Mouse (Mus musculus) left cerebral cortex, postnatal 25 days (tissue): ENCODE measurements around the gene Ntsr1. TPM values are rescaled to one million over a fixed set of nuclear protein-coding genes. Genes with fewer than 3 reads are reported as not detected.

Experiments
- total RNA-seq, 2 experiments: library from RNA; stranded (reverse); gene quantifications; 2 replicates each; pipeline ENCODE4 v1.2.3; 2021

Ntsr1 gene
- total RNA-seq, 2 experiments from 2014 or later = 7.1 to 9.2 TPM

Other genes starting within 250 kb of the Ntsr1 start
- gene Rps21, start 242.6 kb upstream of the Ntsr1 start, total RNA-seq = 100 to 1,000 TPM; 648 to 660 TPM
- gene Cables2, start 226.5 kb upstream of the Ntsr1 start, total RNA-seq = 10 to 100 TPM; 23.9 to 30.4 TPM
- gene Rbbp8nl, start 210.1 kb upstream of the Ntsr1 start, total RNA-seq = not detected
- gene Gata5, start 165.3 kb upstream of the Ntsr1 start, total RNA-seq = not detected
- gene Slco4a1, start 43.7 kb upstream of the Ntsr1 start, total RNA-seq = 1 to 10 TPM in 1 of 2 experiments, under 1 TPM in 1; 0.94 to 1.5 TPM
- 10 to 100 TPM; 15.5 to 20.1 TPM for gene Mrgbp, start 81.3 kb downstream of the Ntsr1 start, total RNA-seq
- 10 to 100 TPM; 41.6 to 41.8 TPM for gene Ogfr, start 89.3 kb downstream of the Ntsr1 start, total RNA-seq
- gene Col9a3, start 97.8 kb downstream of the Ntsr1 start, total RNA-seq = 10 to 100 TPM; 11.0 to 12.7 TPM
- 1 to 10 TPM; 1.5 to 1.7 TPM for gene Tcfl5, start 142.7 kb downstream of the Ntsr1 start, total RNA-seq
- 10 to 100 TPM; 54.3 to 55.6 TPM for gene Dido1, start 210.0 kb downstream of the Ntsr1 start, total RNA-seq
- 10 to 100 TPM; 62.4 to 64.9 TPM for gene Gid8, start 210.1 kb downstream of the Ntsr1 start, total RNA-seq
- under 1 TPM; 0.30 to 0.53 TPM for gene Slc17a9, start 225.3 kb downstream of the Ntsr1 start, total RNA-seq